Mouse (Mus musculus) layer of hippocampus, postnatal 10 days (tissue): ENCODE results near the gene Gucy2e. TPM values are rescaled to one million over a fixed set of nuclear protein-coding genes. Genes with fewer than 3 reads are reported as not detected.
A peak's percentile ranks its signal among the peaks of the same experiment; 100 is the strongest.

Source experiments
- DNase-seq, 2 experiments: peaks; one replicate each; pipeline ENCODE4 v3.0.0; 2021; ENCODE audit warnings: low spot score in 2 of 2
- total RNA-seq, 2 experiments: library from RNA; stranded (reverse); gene quantifications; 2 replicates each; pipeline ENCODE4 v1.2.3; 2021

Gucy2e gene
- total RNA-seq, 2 experiments from 2014 or later: 0.60 to 0.94 TPM

DNA sequence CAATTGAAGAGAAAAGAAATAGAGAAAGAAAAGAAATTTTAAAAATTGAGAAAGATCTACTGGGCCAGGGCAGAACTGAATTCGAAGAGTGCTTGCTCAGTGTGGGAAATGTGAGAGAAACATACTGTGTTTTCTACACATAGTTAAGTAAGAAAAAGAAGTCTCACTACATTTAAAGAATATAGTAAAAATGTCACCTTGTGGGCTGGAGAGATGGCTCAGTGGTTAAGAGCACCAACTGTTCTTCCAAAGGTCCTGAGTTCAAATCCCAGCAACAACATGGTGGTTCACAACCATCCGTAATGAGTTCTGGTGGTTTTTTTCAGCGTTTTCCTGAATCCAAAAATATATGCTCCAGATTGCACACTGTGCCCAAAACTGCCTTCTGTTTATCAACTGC lies 58.3 kb downstream of the Gucy2e start:
- DNase-seq: no peak

- DNase-seq: no peak
Observed at GRCm38 (mm10) chr11:69174722-69175121, 62.1 kb downstream of the Gucy2e start.

DNA sequence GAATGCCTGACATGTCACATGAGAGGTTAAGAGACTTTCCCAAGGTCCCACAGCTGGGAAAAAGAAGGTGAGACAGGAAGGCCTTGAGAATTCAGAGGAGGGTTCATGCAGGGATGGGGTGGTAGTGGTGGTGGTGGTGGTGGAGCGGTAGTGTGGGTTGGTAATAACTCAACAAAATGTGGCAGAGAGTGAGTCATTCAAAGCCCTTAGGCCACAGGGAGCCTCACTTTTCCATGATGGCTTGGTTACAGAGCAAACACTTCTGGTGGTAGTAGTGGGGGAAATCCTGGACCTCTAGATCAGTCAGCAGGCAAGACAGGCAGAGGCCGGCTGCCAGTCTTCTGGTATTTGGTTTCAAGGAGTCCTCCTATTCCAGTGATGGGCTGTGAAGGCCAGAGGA lies 64.2 kb downstream of the Gucy2e start:
- no peak for DNase-seq

DNA sequence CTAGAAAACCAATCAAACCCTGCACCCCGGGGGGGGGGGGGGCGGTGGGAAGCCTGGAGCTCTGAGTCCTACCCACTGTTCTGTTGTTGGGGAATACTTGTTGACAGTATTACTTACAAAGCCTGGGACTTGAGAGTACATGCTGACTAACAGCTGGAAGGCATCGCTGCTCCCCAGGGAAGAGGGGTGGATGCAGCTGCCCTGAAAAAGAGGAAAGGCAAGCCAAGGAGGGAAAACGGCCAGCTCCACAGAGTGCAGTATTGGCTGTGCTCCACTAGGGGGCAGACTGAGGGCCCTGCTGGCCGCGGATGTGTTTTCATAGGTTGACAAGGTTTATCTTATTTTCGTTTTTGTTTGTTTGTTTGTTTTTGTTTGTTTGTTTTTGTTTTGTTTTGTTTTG lies 65.2 kb downstream of the Gucy2e start:
- DNase-seq: peak; percentile 75 to 81

DNA sequence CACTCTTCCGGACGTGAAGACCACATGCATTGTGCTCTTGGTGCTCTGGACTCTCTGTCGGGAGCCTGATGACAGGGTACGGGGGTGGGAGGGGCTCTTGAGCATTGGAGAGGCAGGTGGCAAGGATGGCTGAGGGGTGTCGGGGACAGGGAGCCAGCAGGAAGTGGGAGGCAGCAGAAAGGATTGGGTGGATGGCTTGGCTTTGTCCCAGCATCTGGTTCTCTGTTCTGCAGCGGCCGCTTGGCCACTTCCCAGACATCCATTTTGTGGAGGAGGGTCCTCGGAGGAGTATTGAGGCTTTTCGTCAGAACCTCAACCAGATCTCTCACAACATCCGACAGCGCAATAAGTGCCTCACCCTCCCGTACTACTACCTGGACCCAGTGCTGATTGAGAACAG lies 67.5 kb downstream of the Gucy2e start:
- peak in 1 of 2 experiments; percentile 21 for DNase-seq

Other genes starting within 250 kb of the Gucy2e start
- 10 to 100 TPM; 26.2 to 37.5 TPM for gene Pfas, start 228.6 kb downstream of the Gucy2e start, total RNA-seq
- 10 to 100 TPM; 41.1 to 50.7 TPM for gene Ctc1, start 221.1 kb downstream of the Gucy2e start, total RNA-seq
- 1 to 10 TPM; 5.3 to 6.0 TPM for gene Aurkb, start 191.4 kb downstream of the Gucy2e start, total RNA-seq
- 10 to 100 TPM; 24.2 to 24.9 TPM for gene Borcs6, start 177.3 kb downstream of the Gucy2e start, total RNA-seq
- gene Tmem107, start 166.2 kb downstream of the Gucy2e start, total RNA-seq: 10 to 100 TPM; 10.4 to 14.0 TPM
- 1,000 to 10,000 TPM in 1 of 2 experiments, 100 to 1,000 TPM in 1; 909 to 1,029 TPM for gene Vamp2, start 148.5 kb downstream of the Gucy2e start, total RNA-seq
- 10 to 100 TPM; 54.4 to 67.2 TPM for gene Per1, start 141.8 kb downstream of the Gucy2e start, total RNA-seq
- gene Hes7, start 116.6 kb downstream of the Gucy2e start, total RNA-seq: under 1 TPM; 0.54 to 0.96 TPM
- under 1 TPM; 0.59 to 0.89 TPM for gene 9130213A22Rik, start 114.4 kb downstream of the Gucy2e start, total RNA-seq
- gene Aloxe3, start 111.1 kb downstream of the Gucy2e start, total RNA-seq: 1 to 10 TPM; 5.8 to 6.6 TPM
- under 1 TPM; 0.27 to 0.31 TPM for gene Alox12b, start 80.0 kb downstream of the Gucy2e start, total RNA-seq
- gene Alox8, start 39.2 kb downstream of the Gucy2e start, total RNA-seq: 1 to 10 TPM; 5.2 to 6.9 TPM
- gene Cntrob, start 86.7 kb upstream of the Gucy2e start, total RNA-seq: 10 to 100 TPM; 16.6 to 18.2 TPM
- gene Trappc1, start 86.9 kb upstream of the Gucy2e start, total RNA-seq: 10 to 100 TPM; 74.5 to 83.6 TPM
- 10 to 100 TPM; 12.3 to 14.7 TPM for gene Kcnab3, start 89.2 kb upstream of the Gucy2e start, total RNA-seq
- 10 to 100 TPM; 72.6 to 76.6 TPM for gene Rnf227, start 103.4 kb upstream of the Gucy2e start, total RNA-seq
- 100 to 1,000 TPM; 540 to 617 TPM for gene Chd3, start 132.4 kb upstream of the Gucy2e start, total RNA-seq
- gene Naa38, start 158.5 kb upstream of the Gucy2e start, total RNA-seq: 10 to 100 TPM; 84.1 to 95.1 TPM
- gene Cyb5d1, start 158.6 kb upstream of the Gucy2e start, total RNA-seq: 10 to 100 TPM; 28.4 to 40.6 TPM
- 1 to 10 TPM; 2.1 to 2.7 TPM for gene Tmem88, start 161.2 kb upstream of the Gucy2e start, total RNA-seq
- gene Kdm6b, start 176.6 kb upstream of the Gucy2e start, total RNA-seq: 10 to 100 TPM; 47.0 to 50.5 TPM